Mouse (Mus musculus): ENCODE measurements around the gene Olfr748. TPM values are rescaled to one million over a fixed set of nuclear protein-coding genes. Genes with fewer than 3 reads are reported as not detected.

Gene Olfr748
- polyA plus RNA-seq (2014; fragmentation: Illumina TruSeq; extraction: RNeasy Lipid Tissue Mini Kit (QIAGEN cat#74804); ENCODE audit: low read depth, low replicate concordance), result not detected

GRCm38 (mm10) chr14:50707073-50707472 is at the start of gene Olfr748:
TSS of gene Olfr748 (plus strand) at chr14:50707373.

GRCm38 (mm10) chr14:50693106-50693505 is 14.1 kb upstream of the Olfr748 start, which contains the start of gene Olfr747:
TSS of gene Olfr747 (minus strand) at chr14:50693206.

GRCm38 (mm10) chr14:50744994-50745393 is 37.8 kb downstream of the Olfr748 start, which contains the start of gene Olfr749:
TSS of gene Olfr749 (minus strand) at chr14:50745094.

Other genes with a start within 250 kb of the Olfr748 start
- not detected for gene Olfr741, start 234.6 kb upstream of the Olfr748 start, polyA plus RNA-seq (2014; fragmentation: Illumina TruSeq; extraction: RNeasy Lipid Tissue Mini Kit (QIAGEN cat#74804); ENCODE audit: low read depth, low replicate concordance)
- not detected for gene Olfr742, start 203.8 kb upstream of the Olfr748 start, polyA plus RNA-seq (2014; fragmentation: Illumina TruSeq; extraction: RNeasy Lipid Tissue Mini Kit (QIAGEN cat#74804); ENCODE audit: low read depth, low replicate concordance)
- gene Olfr743, start 185.5 kb upstream of the Olfr748 start, polyA plus RNA-seq (2014; fragmentation: Illumina TruSeq; extraction: RNeasy Lipid Tissue Mini Kit (QIAGEN cat#74804); ENCODE audit: low read depth, low replicate concordance), result not detected
- not detected for gene Olfr744, start 92.5 kb upstream of the Olfr748 start, polyA plus RNA-seq (2014; fragmentation: Illumina TruSeq; extraction: RNeasy Lipid Tissue Mini Kit (QIAGEN cat#74804); ENCODE audit: low read depth, low replicate concordance)
- not detected for gene Olfr745, start 68.0 kb upstream of the Olfr748 start, polyA plus RNA-seq (2014; fragmentation: Illumina TruSeq; extraction: RNeasy Lipid Tissue Mini Kit (QIAGEN cat#74804); ENCODE audit: low read depth, low replicate concordance)
- gene Olfr746, start 60.3 kb upstream of the Olfr748 start, polyA plus RNA-seq (2014; fragmentation: Illumina TruSeq; extraction: RNeasy Lipid Tissue Mini Kit (QIAGEN cat#74804); ENCODE audit: low read depth, low replicate concordance), result not detected
- gene Olfr747, start 14.2 kb upstream of the Olfr748 start, polyA plus RNA-seq (2014; fragmentation: Illumina TruSeq; extraction: RNeasy Lipid Tissue Mini Kit (QIAGEN cat#74804); ENCODE audit: low read depth, low replicate concordance), result not detected
- not detected for gene Olfr749, start 37.7 kb downstream of the Olfr748 start, polyA plus RNA-seq (2014; fragmentation: Illumina TruSeq; extraction: RNeasy Lipid Tissue Mini Kit (QIAGEN cat#74804); ENCODE audit: low read depth, low replicate concordance)
- gene Ttc5, start 78.1 kb downstream of the Olfr748 start, polyA plus RNA-seq (2014; fragmentation: Illumina TruSeq; extraction: RNeasy Lipid Tissue Mini Kit (QIAGEN cat#74804); ENCODE audit: low read depth, low replicate concordance), result 31.4 TPM
- gene Ccnb1ip1, start 100.4 kb downstream of the Olfr748 start, polyA plus RNA-seq (2014; fragmentation: Illumina TruSeq; extraction: RNeasy Lipid Tissue Mini Kit (QIAGEN cat#74804); ENCODE audit: low read depth, low replicate concordance), result not detected
- 62.1 TPM for gene Parp2, start 100.5 kb downstream of the Olfr748 start, polyA plus RNA-seq (2014; fragmentation: Illumina TruSeq; extraction: RNeasy Lipid Tissue Mini Kit (QIAGEN cat#74804); ENCODE audit: low read depth, low replicate concordance)
- gene Tep1, start 163.2 kb downstream of the Olfr748 start, polyA plus RNA-seq (2014; fragmentation: Illumina TruSeq; extraction: RNeasy Lipid Tissue Mini Kit (QIAGEN cat#74804); ENCODE audit: low read depth, low replicate concordance), result 53.8 TPM
- gene Klhl33, start 190.1 kb downstream of the Olfr748 start, polyA plus RNA-seq (2014; fragmentation: Illumina TruSeq; extraction: RNeasy Lipid Tissue Mini Kit (QIAGEN cat#74804); ENCODE audit: low read depth, low replicate concordance), result 2.2 TPM
- gene Osgep, start 217.5 kb downstream of the Olfr748 start, polyA plus RNA-seq (2014; fragmentation: Illumina TruSeq; extraction: RNeasy Lipid Tissue Mini Kit (QIAGEN cat#74804); ENCODE audit: low read depth, low replicate concordance), result 13.2 TPM
- 12.7 TPM for gene Apex1, start 217.6 kb downstream of the Olfr748 start, polyA plus RNA-seq (2014; fragmentation: Illumina TruSeq; extraction: RNeasy Lipid Tissue Mini Kit (QIAGEN cat#74804); ENCODE audit: low read depth, low replicate concordance)
- gene Pip4p1, start 223.5 kb downstream of the Olfr748 start, polyA plus RNA-seq (2014; fragmentation: Illumina TruSeq; extraction: RNeasy Lipid Tissue Mini Kit (QIAGEN cat#74804); ENCODE audit: low read depth, low replicate concordance), result 26.2 TPM
- gene Pnp, start 223.7 kb downstream of the Olfr748 start, polyA plus RNA-seq (2014; fragmentation: Illumina TruSeq; extraction: RNeasy Lipid Tissue Mini Kit (QIAGEN cat#74804); ENCODE audit: low read depth, low replicate concordance), result 68.2 TPM
- gene Gm49342, start 237.1 kb downstream of the Olfr748 start, polyA plus RNA-seq (2014; fragmentation: Illumina TruSeq; extraction: RNeasy Lipid Tissue Mini Kit (QIAGEN cat#74804); ENCODE audit: low read depth, low replicate concordance), result not detected
- gene Pnp2, start 248.6 kb downstream of the Olfr748 start, polyA plus RNA-seq (2014; fragmentation: Illumina TruSeq; extraction: RNeasy Lipid Tissue Mini Kit (QIAGEN cat#74804); ENCODE audit: low read depth, low replicate concordance), result 10.6 TPM

All from sigmoid colon, adult 10 weeks (tissue).